Mouse (Mus musculus) adrenal gland, postnatal 10 days (tissue): ENCODE data around the gene Zmym5. TPM values are rescaled to one million over a fixed set of nuclear protein-coding genes. Genes with fewer than 3 reads are reported as not detected.
"Not testable (repeated sequence)": the region's sequence is repeated elsewhere in the genome, so short reads cannot be mapped to it uniquely, and the experiment has no call there.

ENCODE experiments used
- DNase-seq: peaks from one replicate; pipeline ENCODE4 v3.0.0; 2021; ENCODE audit warnings: mixed read lengths
- long read RNA-seq, 2 experiments: library from polyadenylated mRNA; stranded (forward); transcript quantifications; one replicate each; pipeline ENCODE4 v2.0.0; 2021
- total RNA-seq, 2 experiments: library from RNA; stranded (reverse); gene quantifications; 2 replicates each; pipeline ENCODE4 v1.2.3; 2021

Gene Zmym5
- 10 to 100 TPM; 29.3 to 32.9 TPM for total RNA-seq
- long read RNA-seq, experiment 1, full-length matches to known transcripts, result 3 of 19 reads
- long read RNA-seq, experiment 1, partial matches to known transcripts, result 4 of 19 reads
- long read RNA-seq, experiment 1, other reads (novel, unspliced or antisense), result 12 of 19 reads
- long read RNA-seq, experiment 2, full-length matches to known transcripts, result 1 of 9 reads
- long read RNA-seq, experiment 2, partial matches to known transcripts, result 0 of 9 reads
- long read RNA-seq, experiment 2, other reads (novel, unspliced or antisense), result 8 of 9 reads

DNA sequence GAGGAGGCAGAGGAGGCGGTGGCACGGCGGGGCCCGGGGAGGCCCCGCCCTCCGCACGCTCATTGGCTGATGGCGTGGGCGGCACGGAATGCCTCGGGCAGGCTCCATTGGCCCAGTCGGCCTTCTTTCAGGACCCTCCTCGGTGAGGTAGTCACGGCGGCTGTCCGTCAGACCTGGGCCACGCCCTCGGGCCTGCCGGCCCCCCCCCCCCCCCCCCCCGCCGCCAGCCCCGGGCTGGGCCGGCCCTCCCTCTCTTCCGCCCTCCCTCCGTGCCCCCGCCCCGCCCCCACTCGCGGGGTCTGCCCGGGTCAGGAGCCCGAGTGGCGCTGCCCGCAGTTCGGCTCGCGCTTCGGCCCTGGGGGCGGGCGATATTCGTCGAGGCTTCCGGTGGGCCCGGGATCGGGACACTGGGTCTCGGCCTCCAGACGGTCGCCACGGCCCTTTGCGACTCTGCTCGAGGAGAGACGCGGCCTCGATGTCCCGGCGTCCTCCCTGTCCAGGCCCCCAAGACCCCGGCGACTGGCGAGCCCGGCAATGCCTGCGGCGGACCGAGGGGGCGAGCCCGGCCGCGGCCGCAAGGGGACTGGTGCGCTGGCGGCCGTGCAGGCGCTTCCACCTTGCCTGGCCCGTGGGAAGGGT lies at the start of gene Zmym5:
TSS of gene Zmym5 (minus strand) at position 16 of the 639 bp plus-strand sequence.
- DNase-seq, result peak; percentile 95

GRCm38 (mm10) chr14:56849681-56850080 lies 38.2 kb upstream of the Zmym5 start:
- no peak for DNase-seq

DNA sequence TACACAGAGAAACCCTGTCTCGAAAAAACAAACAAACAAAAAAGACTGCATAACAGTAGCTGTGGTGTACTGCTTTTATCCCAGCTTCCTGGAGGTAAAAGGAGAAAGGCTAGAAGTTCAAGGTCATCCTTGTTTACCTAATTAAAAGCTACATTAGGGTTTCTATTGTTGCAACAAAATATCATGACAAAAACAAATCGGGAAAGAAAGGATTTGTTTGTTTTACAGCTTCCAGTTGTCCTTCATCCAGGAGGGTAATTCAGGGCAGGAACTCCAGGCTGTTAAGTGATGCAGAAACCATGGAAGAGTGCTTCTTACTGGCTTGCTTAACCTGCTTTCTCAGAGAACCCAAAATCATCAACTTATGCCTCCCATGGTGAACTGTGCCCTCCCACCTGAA lies 36.8 kb upstream of the Zmym5 start:
- no peak for DNase-seq

DNA sequence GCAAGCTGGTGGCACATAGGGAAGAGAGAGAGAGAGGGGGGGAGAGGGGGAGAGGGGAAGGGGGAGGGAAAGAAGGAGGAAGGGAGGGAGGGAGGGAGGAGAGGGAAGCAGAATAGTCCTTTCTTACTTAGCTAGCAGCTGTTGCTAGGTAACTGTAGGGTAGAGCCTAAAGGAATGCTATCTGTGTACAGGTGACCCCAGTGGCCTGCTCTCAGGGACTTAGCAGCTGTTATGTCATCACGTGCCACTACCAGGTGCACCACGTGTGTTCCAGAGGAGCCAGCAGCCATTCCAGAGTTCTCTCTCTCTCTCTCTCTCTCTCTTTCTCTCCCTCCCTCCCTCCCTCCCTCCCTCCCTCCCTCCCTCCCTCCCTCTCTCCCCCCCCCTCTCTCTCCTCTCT lies 33.0 kb upstream of the Zmym5 start:
- DNase-seq, result no peak

GRCm38 (mm10) chr14:56844033-56844432 lies 32.5 kb upstream of the Zmym5 start:
- DNase-seq, result no peak

DNA sequence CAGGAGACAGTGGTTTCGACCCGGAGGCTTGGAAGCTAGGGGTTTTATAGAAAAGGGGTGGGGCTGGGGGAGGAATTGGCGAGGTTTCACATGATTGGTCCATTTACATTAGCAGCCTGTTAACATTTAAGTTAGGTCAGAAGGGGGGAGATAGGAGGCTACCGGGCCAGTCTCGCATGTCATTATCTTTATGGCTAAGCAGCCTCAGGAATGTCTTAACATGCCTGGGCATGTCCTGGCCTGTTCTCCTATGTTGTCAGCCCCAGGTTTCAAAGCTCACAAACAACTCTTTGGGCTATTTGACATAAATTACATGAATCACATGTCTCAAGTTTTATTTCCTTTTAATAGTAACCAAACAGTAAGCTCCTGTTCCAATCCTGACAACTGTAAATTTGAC lies 23.1 kb upstream of the Zmym5 start:
- not testable (repeated sequence) for DNase-seq

DNA sequence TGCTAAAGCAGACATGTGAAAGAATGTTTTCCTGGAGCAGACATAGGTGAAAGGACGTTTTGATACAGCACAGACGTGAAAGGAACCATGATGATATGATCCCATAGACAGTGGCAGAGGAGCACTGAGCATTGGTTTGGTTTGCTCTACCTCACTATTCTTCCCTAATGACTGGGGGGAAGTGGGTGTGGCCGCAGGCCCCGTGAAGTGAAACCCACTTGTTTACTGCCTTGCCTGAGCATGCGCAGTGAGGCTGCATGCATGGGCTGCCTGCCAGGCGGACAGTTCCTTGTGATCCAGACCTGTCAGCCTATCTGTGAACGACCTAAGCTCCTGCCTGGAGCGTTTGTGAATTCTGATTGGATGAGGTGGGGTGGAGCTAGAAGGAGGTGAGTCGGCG lies 21.7 kb upstream of the Zmym5 start:
- not testable (repeated sequence) for DNase-seq

- no peak for DNase-seq
Observed at GRCm38 (mm10) chr14:56832563-56833113, 21.1 kb upstream of the Zmym5 start.

DNA sequence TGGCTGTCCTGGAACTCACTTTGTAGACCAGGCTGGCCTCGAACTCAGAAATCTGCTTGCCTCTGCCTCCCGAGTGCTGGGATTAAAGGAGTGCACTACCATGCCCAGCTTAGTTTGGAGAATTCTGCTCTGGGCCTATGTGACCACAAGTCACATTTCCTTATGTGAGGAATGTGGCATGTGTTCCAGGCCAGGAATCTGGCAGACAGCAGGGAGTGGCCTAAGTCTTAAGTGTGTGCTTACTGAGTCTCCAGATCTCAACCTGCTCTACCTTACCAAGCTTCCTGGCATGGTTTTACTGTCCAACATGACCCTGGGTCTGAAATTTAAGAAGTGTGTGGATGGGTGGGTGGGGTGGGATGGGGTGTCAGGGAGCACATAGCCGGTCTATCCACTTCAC lies 20.6 kb upstream of the Zmym5 start:
- no peak for DNase-seq

DNA sequence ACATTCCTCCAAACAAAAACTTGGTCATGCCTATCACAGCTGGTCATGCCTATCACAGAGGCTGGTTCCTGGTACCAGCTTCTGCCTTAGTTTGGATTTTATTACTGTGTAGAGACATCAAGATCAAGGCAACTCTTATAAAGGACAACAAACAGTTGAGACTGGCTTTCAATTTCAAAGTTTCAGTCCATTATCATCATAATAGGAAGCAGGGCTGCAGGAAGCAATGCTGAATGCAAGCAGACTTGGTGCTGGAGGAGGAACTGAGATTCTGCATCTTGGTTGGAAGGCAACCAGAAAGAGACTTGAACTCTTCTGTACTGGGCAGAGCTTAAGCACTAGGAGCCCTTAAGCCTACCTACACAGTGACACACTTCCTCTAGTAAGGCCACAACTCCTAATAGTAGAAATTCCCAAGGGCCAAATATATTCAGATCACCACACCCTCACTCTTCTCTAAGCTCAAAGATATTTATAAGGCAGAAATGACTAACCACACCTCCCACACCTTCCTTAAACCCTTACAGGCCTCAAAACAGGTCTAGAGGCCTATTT lies 19.1 kb upstream of the Zmym5 start:
- no peak for DNase-seq

DNA sequence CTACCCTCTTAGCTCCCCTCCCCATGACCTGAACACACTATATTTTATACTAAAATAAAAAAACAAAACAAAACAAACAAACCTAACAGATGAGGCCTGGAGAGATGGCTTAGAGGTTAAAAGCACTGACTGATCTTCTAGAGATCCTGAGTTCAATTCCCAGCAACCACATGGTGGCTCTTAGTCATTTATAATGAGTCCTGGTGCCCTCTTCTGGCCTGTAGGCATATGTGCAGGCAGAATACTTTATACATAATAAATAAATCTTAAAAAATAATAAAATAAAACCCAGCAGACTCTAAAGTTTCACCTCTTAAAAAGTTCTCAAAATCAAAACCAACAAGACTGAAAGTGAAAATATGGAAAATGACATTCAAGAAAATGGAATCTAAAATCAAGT lies 13.0 kb upstream of the Zmym5 start:
- no peak for DNase-seq

- no peak for DNase-seq
Observed at GRCm38 (mm10) chr14:56817616-56818015, 6.1 kb upstream of the Zmym5 start.

DNA sequence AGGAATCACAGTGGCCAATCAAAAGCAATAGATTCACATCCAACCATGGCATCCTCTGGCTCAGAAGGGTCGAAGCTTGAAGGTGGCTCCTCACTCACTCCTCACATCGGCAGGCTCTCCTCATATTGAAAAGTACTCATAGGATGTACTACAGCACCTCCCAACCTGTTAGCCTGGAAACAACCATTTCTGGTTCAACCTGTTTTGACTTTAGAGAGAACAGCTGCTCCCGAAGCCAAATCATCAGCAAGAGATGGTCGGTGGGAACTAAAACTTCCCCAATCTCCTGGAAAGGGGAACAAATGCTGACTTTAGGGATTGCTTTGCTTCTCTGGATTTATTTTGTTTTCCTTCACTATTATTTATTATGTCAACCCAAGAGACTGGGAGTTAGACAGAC lies 5.6 kb upstream of the Zmym5 start:
- no peak for DNase-seq

DNA sequence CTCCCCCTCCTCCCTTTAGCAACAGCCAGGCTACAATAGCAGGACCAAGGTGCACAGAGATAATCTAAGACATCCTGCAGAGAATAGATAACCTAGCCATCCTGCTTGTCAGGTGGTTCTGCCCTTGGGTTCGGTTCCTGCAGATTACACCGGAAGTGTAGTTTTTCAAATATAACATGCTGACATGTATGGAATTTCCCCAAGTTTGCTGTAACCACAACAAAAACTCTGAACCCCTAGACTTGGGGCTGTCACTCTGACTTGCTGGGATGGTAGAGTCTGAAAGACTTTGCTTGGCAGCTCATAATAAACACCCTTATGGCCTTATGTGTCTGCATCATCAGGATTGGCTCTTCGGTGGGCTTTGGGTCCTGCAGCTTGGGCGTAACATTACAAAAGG lies 5.0 kb upstream of the Zmym5 start:
- no peak for DNase-seq

- DNase-seq, result peak; percentile 77
Observed at GRCm38 (mm10) chr14:56812520-56813036, 1.1 kb upstream of the Zmym5 start.

GRCm38 (mm10) chr14:56810781-56811690 lies 480 bp downstream of the Zmym5 start:
- DNase-seq, result peak; percentile 59

GRCm38 (mm10) chr14:56793243-56793642 lies 18.3 kb downstream of the Zmym5 start:
- DNase-seq, result peak; percentile 53

- no peak for DNase-seq
Observed at GRCm38 (mm10) chr14:56784575-56784974, 26.9 kb downstream of the Zmym5 start.

DNA sequence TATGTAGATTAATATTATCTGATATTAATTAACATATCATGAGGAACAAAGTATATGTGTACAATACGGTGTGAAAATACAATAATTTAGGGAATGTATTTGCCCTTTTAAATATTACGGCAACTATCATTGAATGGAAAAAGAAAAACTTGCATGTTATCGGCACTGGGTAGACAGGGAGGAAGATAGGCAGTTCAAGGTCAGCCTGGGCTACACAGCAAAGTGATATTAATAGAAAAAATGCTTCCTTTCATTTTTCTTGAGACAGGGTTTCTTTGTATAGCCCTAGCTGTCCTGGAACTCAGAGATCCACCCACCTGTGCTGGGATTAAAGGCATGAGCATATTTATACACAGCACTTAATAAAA lies 32.6 kb downstream of the Zmym5 start:
- DNase-seq, result no peak

DNA sequence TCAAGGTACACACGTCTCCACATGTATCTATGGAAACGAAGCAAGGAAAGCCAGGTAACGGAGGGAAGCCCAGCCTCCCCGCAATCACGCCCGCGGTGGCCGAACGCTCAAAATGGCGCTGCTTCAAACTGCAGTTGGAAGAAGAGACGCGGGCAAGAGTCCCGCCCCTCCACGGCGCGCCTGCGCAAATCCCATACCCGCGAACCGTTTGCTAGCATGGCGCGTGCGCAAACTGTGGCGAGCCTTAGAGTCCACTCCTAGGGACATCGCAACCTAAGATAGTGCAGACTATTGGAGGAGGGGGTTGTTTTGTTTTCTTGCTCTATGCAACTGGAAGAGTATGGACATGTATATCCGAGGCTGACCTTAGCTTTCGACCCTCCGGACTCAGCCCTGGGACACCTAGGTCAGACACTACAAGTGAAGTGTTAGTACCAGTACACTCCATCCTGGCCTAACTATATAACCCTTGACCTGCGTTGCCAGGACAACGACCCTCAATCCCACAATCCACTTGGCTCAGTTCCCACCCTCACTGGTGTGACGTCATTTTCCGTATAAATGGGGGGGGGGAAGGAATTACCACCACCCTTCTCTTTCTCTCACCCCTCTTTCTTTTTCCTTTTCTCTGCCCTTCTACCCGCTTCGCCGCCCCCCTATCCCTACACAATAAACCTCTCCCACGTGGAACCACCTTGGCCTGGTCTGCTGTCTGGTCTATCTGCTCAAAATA lies 33.1 kb downstream of the Zmym5 start, which contains the start of gene Pspc1:
TSS of gene Pspc1 (minus strand) at position 117 of the 733 bp plus-strand sequence.
- DNase-seq, result peak; percentile 98
